Mouse (Mus musculus): Measurements from ENCODE around the gene Ensa. TPM values are rescaled to one million over a fixed set of nuclear protein-coding genes. Genes with fewer than 3 reads are reported as not detected.

The Ensa gene
- polyA plus RNA-seq, 1 experiment, result 88.8 TPM

DNA sequence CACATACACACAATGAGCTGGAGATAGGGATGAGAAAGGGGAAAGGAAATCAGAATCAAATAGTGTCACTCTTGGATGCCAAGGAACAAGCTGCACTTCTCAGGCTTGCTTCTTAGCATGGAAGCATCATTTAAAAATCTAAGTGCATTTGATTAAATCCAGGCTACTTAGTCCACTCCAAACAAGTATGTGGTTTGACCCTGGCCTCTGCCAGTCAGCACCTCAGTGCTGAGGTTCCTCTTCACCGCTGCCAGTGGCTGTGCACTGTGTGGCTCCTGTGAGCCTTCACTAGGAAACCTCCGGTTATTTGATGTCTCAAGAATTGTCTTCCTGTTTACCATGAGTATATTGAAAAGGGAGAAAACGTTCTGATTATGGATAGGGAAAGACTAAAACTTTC is 6.1 kb downstream of the Ensa start:
- H3K4me3 ChIP-seq (replicated peaks; ENCODE audit: insufficient read depth, low read depth, low read length), result no peak overlapping the region
- no peaks in the 10 kb centered on the region for H3K27me3 ChIP-seq (ENCODE audit: control insufficient read depth, insufficient read depth, low read length)
- H3K27ac ChIP-seq (ENCODE audit: insufficient read depth, low read length), result no peak overlapping the region; the same call in 1 of the 2 replicates
- peaks cover 29% of the 10 kb centered on the region for H3K4me1 ChIP-seq (ENCODE audit: control insufficient read depth, insufficient read depth, low read length)
- WGBS, result 82% methylated on average over 3 of the region's 3 CpGs
- DNase-seq, result no peak
- TF ChIP-seq POLR2A (IDR thresholded peaks at IDR 0.05; ENCODE audit: borderline replicate concordance, insufficient read depth, low read length) (no peak), CTCF (IDR thresholded peaks at IDR 0.05; ENCODE audit: borderline replicate concordance, insufficient read depth, low read depth, low read length) (no peak)

DNA sequence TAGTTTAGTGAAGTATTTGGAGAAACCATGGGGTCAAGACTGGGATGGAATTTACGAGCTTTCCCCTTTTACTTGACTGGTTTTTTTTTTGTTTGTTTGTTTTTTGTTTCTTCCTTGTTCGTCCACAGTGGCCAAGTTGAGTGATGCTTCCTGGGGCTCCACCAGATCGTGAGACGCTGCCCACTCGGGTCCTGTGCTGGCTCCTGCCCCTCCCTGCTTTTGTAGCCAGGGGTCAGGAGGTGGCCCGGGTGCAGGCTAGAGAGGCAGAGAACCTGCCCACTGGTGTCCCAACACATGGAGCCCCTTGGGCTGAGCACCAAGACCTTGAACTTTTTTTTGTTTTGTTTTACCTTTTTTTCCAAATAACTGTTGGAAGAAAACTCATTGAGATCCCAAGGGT is 6.5 kb downstream of the Ensa start:
- TF ChIP-seq POLR2A (IDR thresholded peaks at IDR 0.05; ENCODE audit: borderline replicate concordance, insufficient read depth, low read length) (no peak), CTCF (IDR thresholded peaks at IDR 0.05; ENCODE audit: borderline replicate concordance, insufficient read depth, low read depth, low read length) (no peak)
- H3K27ac ChIP-seq (ENCODE audit: insufficient read depth, low read length), result no peak overlapping the region
- WGBS, result 41% methylated on average over 6 of the region's 6 CpGs
- DNase-seq, result no peak
- H3K4me1 ChIP-seq (ENCODE audit: control insufficient read depth, insufficient read depth, low read length), result peaks cover 29% of the 10 kb centered on the region
- no peak overlapping the region for H3K4me3 ChIP-seq (replicated peaks; ENCODE audit: insufficient read depth, low read depth, low read length)
- no peaks in the 10 kb centered on the region for H3K27me3 ChIP-seq (ENCODE audit: control insufficient read depth, insufficient read depth, low read length)

DNA sequence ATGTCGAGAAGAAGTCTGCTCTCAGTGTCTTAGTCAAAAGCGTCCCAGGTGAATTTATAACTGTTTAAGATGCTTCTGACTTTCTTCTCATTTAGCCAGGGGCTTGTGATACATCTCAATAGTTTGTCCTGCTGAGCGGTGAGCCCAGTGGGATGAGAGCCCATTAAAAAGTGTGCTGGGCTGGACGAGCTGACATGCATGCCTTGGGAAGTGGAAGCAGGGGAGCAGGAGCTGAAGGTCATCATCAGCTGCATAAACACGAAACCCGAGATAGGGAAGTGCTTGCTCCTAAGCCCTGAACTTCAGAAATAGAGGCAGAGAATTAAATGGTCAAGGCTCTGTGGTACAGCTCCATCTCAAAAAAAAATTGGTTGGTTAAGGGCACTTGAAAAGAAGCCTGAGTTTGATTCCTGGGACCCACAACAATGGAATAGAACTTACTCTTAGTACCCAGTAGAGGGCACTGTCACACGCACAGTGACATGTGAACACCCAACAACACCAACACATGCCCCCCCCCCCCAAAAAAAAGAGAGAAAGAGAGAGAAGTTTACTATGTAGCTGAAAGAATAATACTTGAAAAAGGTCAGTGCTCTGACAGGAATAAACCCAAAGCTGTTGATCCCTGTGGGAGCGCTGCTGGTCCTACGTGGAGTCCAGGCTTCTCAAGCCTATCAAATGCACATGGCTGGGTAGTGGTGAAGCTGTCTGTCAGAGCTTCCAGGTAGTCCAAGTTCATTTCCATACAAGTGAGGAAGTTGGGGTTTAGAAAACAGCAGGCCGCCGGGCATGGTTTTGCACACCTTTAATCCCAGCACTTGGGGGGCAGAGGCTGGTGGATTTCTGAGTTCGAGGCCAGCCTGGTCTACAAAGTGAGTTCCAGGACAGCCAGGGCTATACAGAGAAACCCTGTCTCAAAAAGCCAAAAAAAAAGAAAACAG is 8.1 kb downstream of the Ensa start:
- no peak overlapping the region for H3K4me3 ChIP-seq (replicated peaks; ENCODE audit: insufficient read depth, low read depth, low read length)
- H3K27ac ChIP-seq (ENCODE audit: insufficient read depth, low read length), result no peak overlapping the region
- no peaks in the 10 kb centered on the region for H3K27me3 ChIP-seq (ENCODE audit: control insufficient read depth, insufficient read depth, low read length)
- H3K4me1 ChIP-seq (ENCODE audit: control insufficient read depth, insufficient read depth, low read length), result peaks cover 19% of the 10 kb centered on the region
- DNase-seq, result no peak
- TF ChIP-seq CTCF (IDR thresholded peaks at IDR 0.05; ENCODE audit: borderline replicate concordance, insufficient read depth, low read depth, low read length), result peak; percentile 40; the same call in 1 of the 2 replicates
- TF ChIP-seq POLR2A (IDR thresholded peaks at IDR 0.05; ENCODE audit: borderline replicate concordance, insufficient read depth, low read length), result no peak
- 74% methylated on average over 12 of the region's 12 CpGs for WGBS

DNA sequence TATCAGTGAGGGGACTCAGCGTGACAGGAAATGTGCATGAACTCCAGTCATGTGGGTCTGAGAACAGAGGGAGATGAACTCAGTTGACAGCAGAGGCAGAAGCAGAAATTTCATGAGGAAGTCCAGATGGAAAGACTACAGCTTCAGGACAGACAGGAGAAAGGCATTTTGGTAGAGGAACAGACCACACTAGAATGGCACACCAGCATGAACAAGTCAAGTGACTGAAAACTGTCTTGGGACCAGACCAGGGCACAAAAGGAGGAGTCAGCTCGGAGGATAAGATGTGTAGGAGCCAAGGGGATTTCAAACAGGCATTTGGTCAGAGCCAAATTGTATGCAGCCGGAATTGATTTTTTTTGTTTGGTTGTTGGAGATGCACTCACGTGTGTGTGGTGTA is 10.8 kb downstream of the Ensa start:
- TF ChIP-seq POLR2A (IDR thresholded peaks at IDR 0.05; ENCODE audit: borderline replicate concordance, insufficient read depth, low read length) (no peak), CTCF (IDR thresholded peaks at IDR 0.05; ENCODE audit: borderline replicate concordance, insufficient read depth, low read depth, low read length) (no peak)
- Histone ChIP-seq H3K27me3 (ENCODE audit: control insufficient read depth, insufficient read depth, low read length) (no peaks in the 10 kb centered on the region), H3K27ac (ENCODE audit: insufficient read depth, low read length) (no peak overlapping the region), H3K4me3 (replicated peaks; ENCODE audit: insufficient read depth, low read depth, low read length) (no peak overlapping the region), H3K4me1 (ENCODE audit: control insufficient read depth, insufficient read depth, low read length) (no peaks in the 10 kb centered on the region; the same call in 1 of the 2 replicates)
- 61% methylated on average over 4 of the region's 4 CpGs for WGBS
- DNase-seq, result no peak

- 82% methylated on average over 4 of the region's 4 CpGs for WGBS
- no peaks in the 10 kb centered on the region for H3K4me1 ChIP-seq (ENCODE audit: control insufficient read depth, insufficient read depth, low read length)
- no peaks in the 10 kb centered on the region for H3K27me3 ChIP-seq (ENCODE audit: control insufficient read depth, insufficient read depth, low read length)
- no peak overlapping the region for H3K27ac ChIP-seq (ENCODE audit: insufficient read depth, low read length)
- no peak for TF ChIP-seq CTCF (IDR thresholded peaks at IDR 0.05; ENCODE audit: borderline replicate concordance, insufficient read depth, low read depth, low read length)
- no peak for TF ChIP-seq POLR2A (IDR thresholded peaks at IDR 0.05; ENCODE audit: borderline replicate concordance, insufficient read depth, low read length)
- DNase-seq, result no peak
- no peak overlapping the region for H3K4me3 ChIP-seq (replicated peaks; ENCODE audit: insufficient read depth, low read depth, low read length)
Measured at GRCm38 (mm10) chr3:95636072-95636471, 11.3 kb downstream of the Ensa start.

- no peak overlapping the region for H3K27ac ChIP-seq (ENCODE audit: insufficient read depth, low read length)
- H3K4me3 ChIP-seq (replicated peaks; ENCODE audit: insufficient read depth, low read depth, low read length), result no peak overlapping the region
- H3K4me1 ChIP-seq (ENCODE audit: control insufficient read depth, insufficient read depth, low read length), result no peaks in the 10 kb centered on the region
- no peak for DNase-seq
- WGBS, result 88% methylated on average over 1 of the region's 1 CpGs
- H3K27me3 ChIP-seq (ENCODE audit: control insufficient read depth, insufficient read depth, low read length), result no peaks in the 10 kb centered on the region
- TF ChIP-seq POLR2A (IDR thresholded peaks at IDR 0.05; ENCODE audit: borderline replicate concordance, insufficient read depth, low read length), result no peak
- 0 out of 2 replicates have a peak, but pooled peaks have one; percentile 14 for TF ChIP-seq CTCF (IDR thresholded peaks at IDR 0.05; ENCODE audit: borderline replicate concordance, insufficient read depth, low read depth, low read length)
Measured at GRCm38 (mm10) chr3:95639694-95640093, 14.9 kb downstream of the Ensa start.

DNA sequence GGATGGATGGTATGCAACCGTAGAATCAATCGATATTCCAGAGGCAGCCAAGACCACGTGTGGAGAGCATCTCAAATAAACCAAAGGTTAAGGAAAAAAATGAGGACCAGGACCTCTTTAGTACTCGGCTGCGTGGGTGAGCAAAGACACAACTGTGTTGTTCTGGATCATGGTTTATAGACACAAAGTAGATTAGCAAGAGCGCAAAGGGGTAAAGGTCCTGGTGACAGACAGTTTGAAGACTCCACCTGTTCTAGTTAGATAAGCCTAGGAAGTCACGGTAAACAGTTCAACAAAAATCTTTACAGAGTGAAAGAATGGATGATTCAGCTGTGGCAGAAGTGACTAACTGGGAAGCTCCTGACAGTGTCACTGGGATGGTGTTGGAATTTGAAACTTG is 18.3 kb downstream of the Ensa start:
- Histone ChIP-seq H3K27me3 (ENCODE audit: control insufficient read depth, insufficient read depth, low read length) (no peaks in the 10 kb centered on the region), H3K4me1 (ENCODE audit: control insufficient read depth, insufficient read depth, low read length) (no peaks in the 10 kb centered on the region), H3K4me3 (replicated peaks; ENCODE audit: insufficient read depth, low read depth, low read length) (no peak overlapping the region), H3K27ac (ENCODE audit: insufficient read depth, low read length) (no peak overlapping the region)
- no peak for DNase-seq
- TF ChIP-seq CTCF (IDR thresholded peaks at IDR 0.05; ENCODE audit: borderline replicate concordance, insufficient read depth, low read depth, low read length) (no peak), POLR2A (IDR thresholded peaks at IDR 0.05; ENCODE audit: borderline replicate concordance, insufficient read depth, low read length) (no peak)
- WGBS, result 88% methylated on average over 7 of the region's 7 CpGs
